Mouse (Mus musculus) layer of hippocampus, adult 8-10 months (tissue): ENCODE measurements around the gene Ormdl3. TPM values are rescaled to one million over a fixed set of nuclear protein-coding genes. Genes with fewer than 3 reads are reported as not detected.
"Not testable (repeated sequence)": the region's sequence is repeated elsewhere in the genome, so short reads cannot be mapped to it uniquely, and the experiment has no call there.

Source experiments
- DNase-seq, 2 experiments: peaks; one replicate each; pipeline ENCODE4 v3.0.0; 2022; ENCODE audit warnings: low spot score in 2 of 2
- total RNA-seq, 4 experiments: library from RNA; stranded (reverse); gene quantifications; 2 replicates each; pipeline ENCODE4 v1.2.4; 2022

The Ormdl3 gene
- 10 to 100 TPM; 43.4 to 57.6 (median 48.9) TPM for total RNA-seq

DNA sequence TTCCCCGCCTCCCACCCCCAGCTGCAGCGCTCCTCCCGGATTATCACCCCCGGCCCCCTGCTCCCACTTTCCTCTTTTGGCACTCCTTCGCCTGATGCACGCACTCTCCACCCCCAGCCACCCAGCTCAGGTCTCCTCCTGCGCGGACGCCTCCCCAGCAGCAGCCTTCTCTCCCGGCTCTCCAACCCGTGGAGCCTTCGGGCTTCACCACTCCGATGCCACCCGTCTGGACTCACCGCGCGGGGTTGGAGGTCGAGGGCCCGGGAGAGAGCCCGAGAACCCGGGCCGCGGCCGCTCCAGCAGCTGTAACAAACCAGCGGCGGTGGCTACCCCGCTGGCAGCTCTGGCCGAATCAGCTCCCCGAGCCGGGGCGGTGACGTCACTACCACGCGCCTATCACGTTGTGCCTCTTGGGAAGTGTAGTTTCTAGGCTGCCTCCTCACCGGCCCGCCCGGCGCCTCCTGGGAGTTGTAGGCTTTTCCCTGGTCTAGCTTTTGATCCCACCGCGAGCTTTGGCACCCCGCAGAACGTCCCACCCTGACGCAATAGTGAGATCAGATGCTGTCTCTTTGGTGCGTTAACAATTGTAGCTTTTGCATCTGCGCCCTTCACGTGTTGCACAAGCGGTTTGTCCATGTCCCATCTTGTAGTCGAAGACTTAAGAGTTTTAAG, at the start of gene Ormdl3:
Gene Ormdl3 (minus strand): TSS at position 477 of the 672 bp plus-strand sequence.
- peak; percentile 97 for DNase-seq

DNA sequence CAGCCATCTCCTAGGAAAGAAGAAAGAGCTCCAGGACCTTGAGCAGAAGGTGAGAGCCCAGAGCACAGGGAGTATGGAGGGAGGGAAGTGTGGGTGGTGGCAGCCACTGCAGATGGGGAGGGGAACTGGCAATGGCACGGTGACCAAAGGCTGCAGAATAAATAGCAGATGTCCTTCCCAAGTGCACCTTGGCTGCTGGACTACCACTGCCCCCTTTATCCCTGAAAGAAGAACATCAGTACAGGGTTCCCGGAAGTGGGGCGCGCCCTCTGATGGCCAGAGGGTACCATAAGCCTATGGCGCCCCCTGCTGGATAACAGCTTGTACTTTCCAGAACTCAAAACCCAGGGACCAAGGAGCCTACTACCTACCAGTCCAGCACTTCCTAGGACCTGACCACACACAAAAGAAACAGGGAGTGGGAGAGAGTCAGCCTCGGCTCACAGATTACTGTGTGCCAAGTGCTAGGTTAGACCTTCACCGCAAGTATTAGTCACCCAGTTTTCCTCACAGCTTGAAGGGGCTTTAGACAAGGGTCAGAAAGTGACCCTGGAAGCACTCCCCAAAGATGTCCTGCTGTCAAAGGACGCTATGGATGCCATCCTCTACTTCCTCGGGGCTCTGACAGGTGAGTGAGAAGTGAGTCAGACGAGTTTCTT, 48.3 kb upstream of the Ormdl3 start:
- peak in 1 of 2 experiments; percentile 10 for DNase-seq

DNA sequence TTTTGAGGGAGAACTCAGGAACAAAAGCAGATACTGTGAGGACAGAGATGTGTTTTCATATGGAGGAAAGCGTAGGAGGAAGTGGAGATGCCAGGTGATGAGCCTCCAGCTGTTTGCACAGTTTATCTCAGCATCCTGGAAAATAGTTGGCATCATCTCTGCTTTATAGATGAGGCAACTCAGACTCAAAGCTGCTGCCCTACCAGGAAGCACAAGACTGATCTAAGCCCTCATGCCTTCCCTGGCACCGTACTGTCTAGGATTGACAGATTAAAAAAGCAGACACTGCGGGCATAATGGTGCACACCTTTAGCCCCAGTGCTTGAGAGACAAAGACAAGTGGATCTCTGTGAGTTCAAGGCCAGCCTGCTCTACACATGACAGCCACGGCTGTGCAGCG, 43.5 kb upstream of the Ormdl3 start:
- no peak for DNase-seq

DNA sequence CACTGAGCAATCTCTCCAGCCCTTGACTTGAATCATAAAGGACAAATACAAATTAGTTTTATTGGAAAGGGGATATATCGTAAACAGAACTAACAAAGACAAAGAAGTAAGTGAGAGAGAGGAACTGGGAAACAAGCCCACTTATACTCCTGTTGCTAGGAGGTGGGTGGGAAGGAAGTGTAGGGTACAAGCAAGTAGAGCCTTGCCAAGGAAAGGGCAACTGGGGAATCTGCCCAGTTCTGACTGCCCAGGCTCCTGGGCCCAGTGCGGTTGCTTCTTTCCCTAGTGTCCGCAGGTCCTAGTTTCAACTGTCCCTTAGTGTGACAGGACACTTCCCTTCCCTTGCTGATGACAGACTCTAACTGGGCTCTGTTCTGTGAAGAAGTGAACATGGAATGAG, 41.5 kb upstream of the Ormdl3 start:
- no peak for DNase-seq

DNA sequence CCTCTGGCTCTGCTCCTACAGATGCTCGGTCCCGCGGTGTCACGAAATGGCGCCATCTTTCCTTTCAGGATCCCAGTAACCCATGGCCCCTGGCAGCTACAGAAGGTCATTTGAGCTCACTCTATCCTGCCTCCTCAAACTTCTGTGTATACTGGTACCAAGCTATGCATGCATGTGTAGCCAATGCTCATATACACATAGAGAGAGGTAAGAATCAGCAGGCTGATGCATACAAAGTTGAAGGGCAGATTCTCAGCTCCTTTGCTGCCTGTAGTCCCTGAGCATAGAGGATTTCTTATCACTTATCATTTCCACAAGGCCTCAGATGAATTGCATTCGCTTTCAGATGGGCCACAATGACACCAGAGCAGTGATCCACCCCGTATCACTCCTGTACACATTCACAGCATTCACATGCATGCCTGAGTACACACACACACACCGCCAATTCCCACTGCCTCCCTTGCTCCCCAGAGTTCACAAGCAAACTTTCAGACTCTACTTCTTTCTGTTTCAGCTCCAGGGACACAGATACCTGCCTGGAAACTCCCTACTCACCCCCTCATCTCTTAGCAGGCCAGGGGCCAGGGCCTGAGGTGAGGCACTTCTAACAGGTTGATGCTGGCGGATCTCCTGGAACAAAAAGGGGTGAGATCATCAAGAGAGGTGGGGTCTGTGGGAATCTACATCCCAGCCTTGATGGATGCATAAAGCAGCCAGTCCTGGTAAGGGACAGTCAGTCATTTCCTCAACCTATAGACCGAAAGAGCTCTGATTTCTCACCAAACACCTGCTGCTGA, 38.6 kb upstream of the Ormdl3 start, which contains the start of the genes Gm12355 and Gsdma3:
Gene Gm12355 (minus strand): TSS at position 51 of the 800 bp plus-strand sequence.
Gene Gsdma3 (plus strand): TSS at position 750 of the 800 bp plus-strand sequence.
- no peak for DNase-seq

DNA sequence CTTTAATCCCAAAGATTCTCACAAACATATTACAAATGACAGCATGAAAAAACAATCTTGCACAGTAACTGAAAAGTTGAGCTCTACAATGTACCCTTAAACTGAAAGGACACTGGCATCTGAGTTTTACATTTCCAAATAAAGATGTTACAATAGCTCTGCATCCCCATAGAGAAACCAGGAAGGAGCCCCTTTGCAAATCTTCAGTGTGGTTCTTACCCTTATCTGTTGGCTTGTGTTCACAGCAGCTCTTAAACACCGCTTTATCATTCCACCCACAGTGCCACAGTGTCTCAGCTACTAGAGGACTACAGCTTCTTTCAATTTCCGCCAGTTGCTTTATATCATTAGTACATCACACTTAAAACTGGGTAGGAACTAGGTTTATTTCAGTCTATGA, 37.2 kb upstream of the Ormdl3 start:
- not testable (repeated sequence) for DNase-seq

DNA sequence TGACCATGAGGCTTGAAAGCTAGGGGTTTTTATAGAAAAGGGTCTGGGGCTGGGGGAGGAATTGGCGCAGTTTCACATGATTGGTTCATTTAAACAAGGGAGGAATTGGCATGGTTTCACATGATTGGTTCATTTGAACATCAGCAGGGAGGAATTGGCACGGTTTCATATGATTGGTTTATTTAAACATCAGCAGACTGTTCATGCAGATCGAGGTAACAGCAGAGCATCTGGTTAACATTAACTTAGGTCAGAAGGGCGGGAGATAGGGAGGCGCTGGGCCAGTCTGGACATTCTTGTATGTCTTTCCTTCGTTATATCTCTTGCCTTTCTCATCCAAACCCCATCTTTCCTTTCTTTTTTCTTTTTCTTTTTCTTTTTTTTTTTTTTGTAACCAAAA, 36.8 kb upstream of the Ormdl3 start:
- not testable (repeated sequence) for DNase-seq

DNA sequence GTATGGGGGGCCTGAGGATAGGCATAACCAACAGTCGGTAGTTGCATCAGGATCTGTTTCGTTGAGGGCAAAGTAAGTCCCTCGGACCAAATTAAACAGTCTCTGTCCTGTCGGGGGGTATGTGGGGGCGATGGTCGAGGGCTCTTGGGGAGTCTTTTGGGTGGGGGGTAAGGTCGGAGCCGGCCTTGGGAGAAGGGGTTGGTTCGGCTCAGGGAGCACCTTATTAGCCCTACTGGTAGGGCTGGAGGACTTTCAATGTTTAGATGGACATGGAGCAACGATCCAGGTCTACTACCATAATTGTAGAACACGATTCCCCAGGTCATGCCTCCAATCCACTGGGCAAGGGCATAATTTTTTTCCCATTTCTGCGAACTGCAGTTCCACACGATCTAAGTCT, 33.6 kb upstream of the Ormdl3 start:
- no peak for DNase-seq

DNA sequence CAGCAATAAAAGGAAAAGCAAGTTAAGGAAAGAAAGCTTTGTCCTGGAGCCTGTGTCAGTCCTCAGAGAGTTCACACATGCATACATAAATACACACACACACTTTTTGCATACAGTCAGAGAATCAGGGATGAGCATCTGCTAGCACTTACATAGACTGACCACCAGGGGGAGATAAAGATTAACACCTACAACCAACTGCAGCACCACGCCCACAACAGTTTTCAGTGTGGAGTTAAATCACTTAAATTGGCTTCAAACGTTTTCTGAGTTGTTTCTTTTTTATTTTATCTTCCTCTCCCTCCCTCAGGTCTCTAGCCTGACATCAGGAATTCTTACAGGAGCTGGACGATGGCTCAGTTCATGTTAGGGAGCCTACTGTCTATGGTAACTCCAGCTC, 19.6 kb upstream of the Ormdl3 start:
- DNase-seq, result no peak

DNA sequence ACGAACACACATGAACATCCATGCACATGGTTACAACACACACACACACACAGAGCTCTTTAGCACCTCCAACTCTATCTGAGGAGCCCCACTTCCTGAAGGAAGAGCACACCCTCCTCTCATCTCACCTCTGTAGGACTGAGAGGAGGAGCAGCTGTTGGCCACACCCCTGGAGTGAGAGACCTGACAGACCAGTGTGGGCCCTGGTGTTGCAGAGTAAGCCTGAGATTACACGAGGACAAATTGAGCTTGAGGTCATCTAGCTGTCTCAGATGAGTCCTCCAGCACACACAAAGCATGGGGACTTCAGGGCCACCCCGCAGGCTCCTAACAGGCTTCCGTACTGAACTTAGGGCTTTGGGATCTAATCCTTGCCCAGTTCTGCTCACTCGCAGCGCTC, 17.7 kb upstream of the Ormdl3 start:
- DNase-seq, result not testable (repeated sequence)

DNA sequence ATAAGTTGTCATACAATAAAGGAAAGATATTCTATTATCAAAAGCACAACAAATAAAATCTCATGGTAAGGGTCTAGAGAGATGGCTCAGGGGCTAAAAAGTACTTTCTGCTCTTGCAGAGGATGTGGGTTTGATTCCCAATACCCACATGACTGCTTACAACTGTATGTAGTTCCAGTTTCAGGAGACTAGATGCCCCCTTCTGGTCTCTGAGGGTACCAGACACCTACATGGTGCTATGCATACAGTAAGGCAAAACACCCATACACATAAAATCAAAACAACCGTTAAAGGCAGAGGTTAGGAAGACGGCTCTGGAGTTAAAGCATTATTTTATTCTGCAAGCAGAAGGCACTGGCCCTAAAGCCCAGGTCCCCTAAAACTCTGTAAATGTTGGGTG, 16.8 kb upstream of the Ormdl3 start:
- DNase-seq, result no peak

DNA sequence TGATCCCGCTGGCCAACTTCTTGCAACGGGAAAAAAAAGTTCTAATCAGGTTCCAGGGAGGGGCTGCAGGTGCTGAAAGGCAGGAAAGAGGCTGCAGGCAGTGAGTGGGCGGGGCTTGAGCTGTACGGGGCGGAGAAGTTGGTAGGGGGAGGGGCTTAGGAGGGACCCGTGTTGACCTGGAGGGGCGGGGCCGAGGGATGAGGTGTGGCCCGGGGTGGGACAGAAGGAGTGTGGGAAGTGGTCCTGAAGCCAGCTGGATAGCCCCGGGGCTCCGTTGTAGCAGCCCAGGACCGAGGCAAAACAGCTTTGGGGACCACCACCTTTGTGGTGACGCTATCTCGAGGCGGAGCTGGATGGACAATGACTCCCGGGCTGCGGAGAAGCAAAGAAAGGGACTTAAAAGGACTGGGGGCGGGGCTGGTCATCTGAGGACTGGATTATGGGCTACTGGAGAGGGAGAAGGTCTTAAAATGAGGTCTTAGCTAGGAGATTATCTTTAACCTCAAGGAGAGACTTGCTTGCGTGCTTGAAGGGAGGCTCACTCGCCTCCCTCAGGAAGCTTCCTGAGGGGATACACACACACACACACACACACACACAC, 15.0 kb upstream of the Ormdl3 start:
- DNase-seq, result no peak

DNA sequence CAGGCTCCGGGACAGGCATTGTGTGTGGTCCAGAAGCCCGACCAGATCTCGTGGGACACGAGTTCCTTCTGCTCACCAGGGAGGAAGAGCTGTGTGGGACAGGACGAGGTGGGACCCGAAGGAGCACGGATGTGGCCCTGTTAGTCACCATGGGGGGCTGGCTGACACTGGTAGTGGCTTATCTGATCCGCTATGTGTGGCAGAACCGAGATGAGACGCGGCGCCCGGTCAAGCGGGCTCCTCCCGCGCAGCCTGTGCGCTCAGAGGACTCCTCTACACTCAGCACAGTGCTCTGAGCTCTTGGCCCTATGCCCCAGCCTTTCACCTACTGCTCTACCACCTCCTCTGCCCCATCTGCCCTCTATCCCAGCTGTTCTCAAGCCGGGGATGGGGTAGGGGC, 12.1 kb upstream of the Ormdl3 start:
- DNase-seq, result no peak

DNA sequence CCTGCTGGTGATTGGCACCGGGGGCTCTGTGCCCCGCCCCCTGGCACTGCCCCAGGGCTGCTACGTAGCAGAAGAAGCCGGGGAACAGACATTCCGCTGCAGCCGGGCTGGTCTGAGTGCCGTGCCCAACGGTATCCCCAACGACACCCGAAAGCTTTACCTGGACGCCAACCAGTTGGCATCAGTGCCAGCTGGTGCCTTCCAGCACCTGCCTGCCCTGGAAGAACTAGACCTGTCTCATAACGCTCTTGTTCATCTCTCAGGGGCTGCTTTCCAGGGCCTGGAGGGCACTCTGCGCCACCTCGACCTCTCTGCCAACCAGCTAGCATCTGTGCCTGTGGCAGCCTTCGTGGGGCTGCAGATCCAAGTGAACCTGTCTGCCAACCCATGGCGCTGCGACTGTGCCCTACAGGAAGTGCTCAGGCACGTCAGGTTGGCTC, 11.7 kb upstream of the Ormdl3 start:
- DNase-seq, result no peak

DNA sequence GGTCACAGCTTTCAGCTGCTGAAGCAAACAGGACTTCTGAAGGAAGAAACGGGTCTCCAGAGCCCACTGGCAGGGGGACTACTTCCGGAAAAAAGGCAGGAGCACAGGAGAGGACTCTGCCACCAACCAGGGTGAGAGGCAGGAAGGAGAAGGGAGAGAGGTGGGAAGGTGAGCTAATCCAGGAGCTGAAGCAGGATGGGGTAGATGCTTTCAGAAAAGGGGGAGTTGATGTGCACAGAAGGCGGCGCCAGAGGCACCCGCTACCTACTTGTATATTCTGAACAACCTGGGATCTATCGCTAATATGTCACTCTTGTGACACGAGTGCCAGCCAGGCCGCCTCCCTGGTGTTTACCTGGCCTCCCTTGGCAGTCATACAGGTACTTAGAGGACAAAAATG, 10.8 kb upstream of the Ormdl3 start, which contains the start of gene Lrrc3c:
Gene Lrrc3c (plus strand): TSS at position 301 of the 400 bp plus-strand sequence.
- DNase-seq, result no peak

DNA sequence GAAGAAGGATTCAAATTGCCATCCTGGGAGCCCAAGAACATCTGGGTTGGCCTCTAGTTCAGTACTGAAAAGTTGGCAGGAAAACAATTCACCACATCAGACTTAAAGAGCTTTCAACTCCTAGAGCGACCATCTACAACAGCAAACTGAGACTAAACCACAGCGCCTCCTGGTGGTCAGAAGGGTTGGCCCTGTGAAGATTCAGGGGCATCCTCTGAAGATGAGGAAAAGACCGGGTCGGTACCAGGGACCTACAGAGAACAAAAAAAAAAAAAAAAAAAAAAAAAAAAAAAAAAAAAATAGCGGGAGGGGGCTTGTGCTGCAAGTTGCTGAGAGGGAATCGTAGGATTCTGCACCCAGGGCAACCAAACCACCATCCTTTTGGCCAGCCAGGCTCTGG, 10.2 kb upstream of the Ormdl3 start:
- DNase-seq, result no peak

DNA sequence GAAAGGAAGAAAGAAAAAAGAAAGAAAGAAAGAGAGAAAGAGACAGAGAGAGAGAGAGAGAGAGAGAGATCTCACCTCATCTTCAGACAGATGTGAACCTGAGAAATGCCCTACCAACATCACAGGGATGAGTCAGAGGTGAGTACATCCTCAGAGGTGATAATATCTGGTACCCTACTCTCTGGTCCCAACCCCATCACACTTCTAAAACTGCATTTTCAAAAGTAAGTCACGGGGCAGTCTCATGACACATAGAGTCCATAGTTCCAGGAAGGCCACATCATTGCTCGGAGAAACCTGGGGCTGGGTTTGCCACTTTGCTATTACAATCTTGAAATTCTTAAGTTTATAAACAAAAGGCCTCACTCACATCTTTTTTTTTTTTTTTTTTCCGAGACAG, 8.8 kb upstream of the Ormdl3 start:
- no peak for DNase-seq

DNA sequence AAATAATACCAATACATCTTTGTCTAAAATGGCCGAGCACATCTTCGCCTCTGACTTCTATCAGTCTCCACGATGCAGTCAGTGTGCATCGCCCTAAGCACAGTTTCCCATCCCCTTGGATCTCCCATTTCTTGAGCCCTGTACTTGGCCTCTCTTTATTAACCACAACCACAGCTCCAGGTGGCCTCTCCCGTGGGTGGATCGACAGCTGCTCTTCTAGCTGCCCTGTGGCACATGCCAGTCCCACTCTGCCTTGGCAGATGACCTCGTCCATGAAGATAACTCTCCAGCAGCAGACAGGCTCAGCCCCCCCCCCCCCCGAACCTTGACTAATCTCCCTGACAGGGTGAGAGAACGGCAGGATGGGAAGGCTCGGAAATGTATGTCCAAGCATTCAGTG, 8.3 kb upstream of the Ormdl3 start:
- no peak for DNase-seq

DNA sequence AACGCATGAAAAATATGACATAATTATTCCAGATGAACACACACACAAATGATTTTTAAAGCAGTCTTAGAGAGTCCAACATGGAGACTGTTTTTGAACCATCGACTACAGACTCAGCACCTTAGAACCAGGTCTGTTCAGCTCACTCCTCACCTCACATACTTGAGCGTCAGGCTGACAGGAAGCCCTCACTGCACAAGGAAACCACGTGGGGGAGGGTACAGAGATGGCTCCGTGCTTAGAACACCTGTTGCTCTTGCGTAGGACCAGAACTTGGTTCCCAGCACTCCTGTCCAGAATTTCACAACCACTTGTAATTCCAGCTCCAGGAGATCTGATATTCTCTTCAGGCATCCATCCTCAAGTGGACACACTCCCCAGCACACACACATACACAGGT, 7.9 kb upstream of the Ormdl3 start:
- no peak for DNase-seq

DNA sequence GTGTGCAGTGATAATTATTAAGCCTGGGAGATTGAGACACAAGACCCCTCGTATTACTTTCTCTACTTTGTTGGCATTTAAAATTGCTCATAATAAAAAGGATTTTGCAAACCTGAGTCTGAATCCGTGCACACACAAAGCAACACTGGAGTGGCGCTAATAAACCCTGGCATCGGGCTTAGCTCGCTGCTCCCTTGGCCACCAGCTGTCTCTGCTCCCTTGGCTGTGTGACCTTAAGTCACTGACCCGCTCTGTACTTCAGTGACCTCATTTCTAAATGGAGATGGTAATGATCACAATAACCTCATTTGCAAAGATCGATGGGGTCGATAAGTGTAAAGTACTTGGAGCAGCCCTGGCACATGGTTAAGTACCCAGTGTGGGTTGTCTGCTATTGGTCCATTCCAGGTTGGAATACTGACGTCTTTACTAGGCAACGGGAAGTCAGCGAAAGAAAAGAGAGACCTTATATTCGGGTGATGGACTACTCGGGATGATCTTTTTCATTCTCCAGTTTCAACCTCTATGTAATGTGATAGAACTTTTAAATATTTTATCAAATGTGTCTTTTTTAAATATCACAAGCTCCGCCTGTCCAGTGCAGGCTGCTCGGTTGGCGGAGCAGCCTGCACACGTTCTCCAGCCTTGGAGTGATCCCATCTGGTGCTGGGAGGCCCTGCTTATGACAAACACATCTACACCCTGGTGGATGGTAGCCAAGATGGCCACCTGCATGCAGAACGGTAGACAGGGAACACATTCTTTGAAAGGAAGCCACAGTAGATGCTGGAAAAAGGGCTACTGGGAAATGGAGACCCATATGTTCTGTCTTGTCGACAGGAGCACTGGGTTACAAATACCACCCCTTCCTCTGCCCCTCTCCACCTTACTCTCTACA, 3.6 kb upstream of the Ormdl3 start:
- DNase-seq, result no peak

DNA sequence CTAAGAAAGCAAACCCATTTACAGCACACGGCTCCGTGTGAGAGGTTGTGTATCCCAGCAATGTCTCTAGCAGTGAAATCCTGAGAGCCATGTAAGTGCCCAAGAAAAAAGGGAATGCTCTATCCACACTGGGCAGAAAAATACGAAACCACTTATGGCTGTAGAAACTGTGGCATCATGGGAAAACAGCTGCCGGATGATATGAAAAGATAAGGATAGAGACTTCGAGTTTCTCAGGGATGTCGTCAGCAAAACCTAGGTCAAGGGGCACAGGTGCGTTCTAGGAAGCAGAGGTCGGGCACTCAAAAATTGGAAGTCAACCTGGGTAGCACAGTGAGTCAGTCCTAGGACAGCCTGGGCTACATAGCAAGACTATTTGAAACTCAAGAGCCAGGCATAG, 2.1 kb upstream of the Ormdl3 start:
- DNase-seq, result no peak
